Mouse (Mus musculus): ENCODE measurements at regions not wholly inside any gene's neighbourhood (a gene's known extent, or its start where the extent isn't known, plus 50 kb on each side); places are given as distances from the start of the nearest gene placed in this dataset.

DNA sequence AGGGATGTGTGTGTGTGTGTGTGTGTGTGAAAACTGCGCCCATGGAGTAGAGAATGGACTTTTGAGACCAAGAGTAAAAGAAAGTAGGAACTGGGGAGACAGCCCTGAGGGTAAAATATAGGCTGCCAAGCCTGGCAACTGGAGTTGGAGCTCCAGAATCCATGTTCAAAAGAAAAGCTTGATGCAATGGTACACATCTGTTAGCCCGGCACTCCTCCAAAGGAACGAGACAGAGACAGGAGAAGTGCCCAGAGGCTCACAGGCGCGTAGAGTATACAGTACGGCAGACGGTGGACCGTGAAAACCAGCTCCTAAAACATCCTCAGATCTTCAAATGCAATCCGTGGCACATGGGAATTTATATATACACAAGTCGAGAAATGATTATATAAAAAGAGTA is 116.4 kb downstream of the Zfp281 start:
- Histone ChIP-seq H3K36me3 (ENCODE audit: control insufficient read depth, insufficient read depth) (no peaks in the 10 kb centered on the region), H3K4me3 (ENCODE audit: low read depth, low read length) (no peak overlapping the region), H3K4me2 (replicated peaks; ENCODE audit: low read depth) (no peak overlapping the region), H3K27ac (ENCODE audit: low read depth, low read length) (no peak overlapping the region), H3K9ac (ENCODE audit: low read depth, low read length) (no peak overlapping the region), H3K4me1 (replicated peaks; ENCODE audit: control insufficient read depth, insufficient read depth, low read length) (no peaks in the 10 kb centered on the region), H3K9me3 (ENCODE audit: control insufficient read depth) (no peaks in the 10 kb centered on the region), H3K27me3 (replicated peaks; ENCODE audit: control insufficient read depth, insufficient read depth, low read length) (no peaks in the 10 kb centered on the region)
- TF ChIP-seq CTCF (IDR thresholded peaks at IDR 0.05; ENCODE audit: low read depth), result no peak
- WGBS, result 87% methylated on average over 10 of the region's 10 CpGs
- ATAC-seq, result no peak

DNA sequence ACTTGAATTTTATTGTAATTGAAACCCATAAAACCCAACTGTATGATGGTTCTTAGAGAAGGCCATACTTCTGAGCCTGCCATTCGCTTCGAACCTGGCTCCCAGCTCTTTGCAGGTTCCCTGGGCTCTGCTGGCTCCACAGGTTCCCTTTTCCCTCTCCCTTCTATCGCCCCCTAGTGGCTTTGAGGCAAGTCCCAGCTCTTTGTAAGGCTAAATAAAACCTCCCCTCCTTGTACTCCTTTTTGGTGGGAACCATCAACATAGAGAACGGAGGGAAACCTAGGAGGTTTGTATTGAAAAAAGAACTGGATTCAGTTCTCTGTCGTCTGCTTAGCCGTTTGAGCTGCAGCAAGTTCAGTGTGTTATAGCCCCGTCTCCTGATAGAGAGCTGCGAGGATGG is 124.5 kb downstream of the Zfp281 start:
- no peak for ATAC-seq
- Histone ChIP-seq H3K27ac (ENCODE audit: low read depth, low read length) (no peak overlapping the region), H3K27me3 (replicated peaks; ENCODE audit: control insufficient read depth, insufficient read depth, low read length) (no peaks in the 10 kb centered on the region), H3K9me3 (ENCODE audit: control insufficient read depth) (no peaks in the 10 kb centered on the region), H3K4me2 (replicated peaks; ENCODE audit: low read depth) (no peak overlapping the region), H3K4me3 (ENCODE audit: low read depth, low read length) (no peak overlapping the region), H3K4me1 (replicated peaks; ENCODE audit: control insufficient read depth, insufficient read depth, low read length) (no peaks in the 10 kb centered on the region), H3K36me3 (ENCODE audit: control insufficient read depth, insufficient read depth) (no peaks in the 10 kb centered on the region), H3K9ac (ENCODE audit: low read depth, low read length) (no peak overlapping the region)
- peak; percentile 79 for TF ChIP-seq CTCF (IDR thresholded peaks at IDR 0.05; ENCODE audit: low read depth)
- 64% methylated on average over 8 of the region's 8 CpGs for WGBS

DNA sequence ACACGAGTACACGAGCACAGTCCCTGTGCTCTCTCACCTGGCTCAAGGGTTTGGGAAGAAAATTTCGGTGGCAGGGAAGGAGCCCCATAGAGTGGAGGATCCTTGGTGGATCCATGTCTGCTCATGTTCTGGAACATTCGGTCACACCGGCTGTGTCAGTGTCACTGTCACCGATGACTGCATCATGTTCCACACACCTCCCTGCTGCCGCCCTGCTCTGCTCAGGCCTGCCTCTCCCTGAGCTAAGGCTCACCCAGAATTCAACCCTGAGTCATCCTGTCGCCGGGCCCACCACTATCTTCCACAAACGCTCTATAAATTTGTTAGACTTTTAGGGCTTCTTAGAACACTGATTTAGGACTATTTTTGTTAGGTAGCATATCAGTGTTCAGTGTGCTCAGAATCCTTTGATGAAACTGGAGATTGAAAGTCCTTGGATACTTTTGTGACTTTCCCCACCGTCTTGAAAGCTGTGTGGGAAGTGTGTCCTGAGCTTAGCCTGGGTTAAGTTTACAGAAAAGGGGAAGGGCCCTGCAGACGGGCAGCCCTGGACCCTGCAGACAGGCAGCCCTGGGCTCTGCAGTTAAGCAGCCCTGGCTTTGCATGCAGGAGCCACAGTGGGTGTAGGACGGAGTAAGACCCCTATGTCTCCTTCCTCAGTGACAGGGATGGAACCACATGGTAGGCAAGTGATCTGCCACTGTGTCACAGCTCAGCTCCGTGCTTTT is 126.9 kb downstream of the Zfp281 start:
- Histone ChIP-seq H3K36me3 (ENCODE audit: control insufficient read depth, insufficient read depth) (no peaks in the 10 kb centered on the region), H3K4me2 (replicated peaks; ENCODE audit: low read depth) (no peak overlapping the region), H3K27me3 (replicated peaks; ENCODE audit: control insufficient read depth, insufficient read depth, low read length) (no peaks in the 10 kb centered on the region), H3K4me3 (ENCODE audit: low read depth, low read length) (no peak overlapping the region), H3K9me3 (ENCODE audit: control insufficient read depth) (no peaks in the 10 kb centered on the region), H3K4me1 (replicated peaks; ENCODE audit: control insufficient read depth, insufficient read depth, low read length) (no peaks in the 10 kb centered on the region), H3K27ac (ENCODE audit: low read depth, low read length) (no peak overlapping the region), H3K9ac (ENCODE audit: low read depth, low read length) (no peak overlapping the region)
- no peak for TF ChIP-seq CTCF (IDR thresholded peaks at IDR 0.05; ENCODE audit: low read depth)
- no peak for ATAC-seq
- WGBS, result 65% methylated on average over 14 of the region's 14 CpGs

DNA sequence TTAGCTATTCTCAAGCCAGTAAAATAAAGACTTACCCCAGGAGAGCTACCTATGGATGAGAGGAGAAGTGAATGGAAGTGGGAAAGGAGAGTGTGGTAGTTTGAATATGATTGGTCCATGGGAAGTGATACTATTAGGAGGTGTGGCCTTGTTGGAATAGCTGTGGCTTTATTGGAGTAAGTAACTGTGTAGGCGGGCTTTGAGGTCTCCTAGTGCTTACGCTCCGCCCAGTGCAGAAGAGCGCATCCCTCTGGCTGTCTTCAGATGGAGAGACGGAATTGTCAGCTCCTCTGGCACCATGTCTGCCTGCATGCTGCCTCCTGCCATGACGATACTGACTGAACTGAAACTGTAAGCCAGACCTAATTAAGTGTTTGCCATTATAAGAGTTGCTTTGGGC is 129.6 kb downstream of the Zfp281 start:
- no peaks in the 10 kb centered on the region for H3K36me3 ChIP-seq (ENCODE audit: control insufficient read depth, insufficient read depth)
- H3K27ac ChIP-seq (ENCODE audit: low read depth, low read length), result no peak overlapping the region
- no peaks in the 10 kb centered on the region for H3K4me1 ChIP-seq (replicated peaks; ENCODE audit: control insufficient read depth, insufficient read depth, low read length)
- no peak overlapping the region for H3K9ac ChIP-seq (ENCODE audit: low read depth, low read length)
- no peaks in the 10 kb centered on the region for H3K9me3 ChIP-seq (ENCODE audit: control insufficient read depth)
- WGBS, result 94% methylated on average over 6 of the region's 6 CpGs
- no peak for TF ChIP-seq CTCF (IDR thresholded peaks at IDR 0.05; ENCODE audit: low read depth)
- H3K4me2 ChIP-seq (replicated peaks; ENCODE audit: low read depth), result no peak overlapping the region
- ATAC-seq, result no peak
- H3K27me3 ChIP-seq (replicated peaks; ENCODE audit: control insufficient read depth, insufficient read depth, low read length), result no peaks in the 10 kb centered on the region
- H3K4me3 ChIP-seq (ENCODE audit: low read depth, low read length), result no peak overlapping the region

DNA sequence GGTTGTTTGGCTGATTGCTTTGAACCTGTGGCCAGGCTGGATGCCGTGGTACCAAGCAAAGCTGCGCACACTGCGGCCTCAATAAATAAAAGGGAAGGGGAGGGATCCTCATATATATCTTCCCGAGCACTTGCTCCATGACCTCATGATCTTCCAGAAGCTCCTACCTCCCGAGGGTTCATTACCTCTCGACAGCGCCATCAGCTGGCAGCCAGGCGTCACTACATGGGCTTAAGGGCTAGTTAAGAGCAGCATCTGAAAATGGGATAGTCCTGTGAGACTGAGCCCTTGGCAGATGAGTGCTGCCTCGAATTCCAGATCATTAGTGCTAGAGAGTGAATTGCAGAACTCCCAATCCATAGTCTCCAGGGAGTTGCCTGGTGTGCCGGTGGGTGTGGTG is 134.0 kb downstream of the Zfp281 start:
- no peak overlapping the region for H3K4me2 ChIP-seq (replicated peaks; ENCODE audit: low read depth)
- no peaks in the 10 kb centered on the region for H3K36me3 ChIP-seq (ENCODE audit: control insufficient read depth, insufficient read depth)
- TF ChIP-seq CTCF (IDR thresholded peaks at IDR 0.05; ENCODE audit: low read depth), result peak; percentile 34
- no peak overlapping the region for H3K9ac ChIP-seq (ENCODE audit: low read depth, low read length)
- H3K27me3 ChIP-seq (replicated peaks; ENCODE audit: control insufficient read depth, insufficient read depth, low read length), result no peaks in the 10 kb centered on the region
- H3K4me1 ChIP-seq (replicated peaks; ENCODE audit: control insufficient read depth, insufficient read depth, low read length), result no peaks in the 10 kb centered on the region
- ATAC-seq, result no peak
- H3K9me3 ChIP-seq (ENCODE audit: control insufficient read depth), result no peaks in the 10 kb centered on the region
- no peak overlapping the region for H3K27ac ChIP-seq (ENCODE audit: low read depth, low read length)
- no peak overlapping the region for H3K4me3 ChIP-seq (ENCODE audit: low read depth, low read length)
- WGBS, result 64% methylated on average over 10 of the region's 10 CpGs

DNA sequence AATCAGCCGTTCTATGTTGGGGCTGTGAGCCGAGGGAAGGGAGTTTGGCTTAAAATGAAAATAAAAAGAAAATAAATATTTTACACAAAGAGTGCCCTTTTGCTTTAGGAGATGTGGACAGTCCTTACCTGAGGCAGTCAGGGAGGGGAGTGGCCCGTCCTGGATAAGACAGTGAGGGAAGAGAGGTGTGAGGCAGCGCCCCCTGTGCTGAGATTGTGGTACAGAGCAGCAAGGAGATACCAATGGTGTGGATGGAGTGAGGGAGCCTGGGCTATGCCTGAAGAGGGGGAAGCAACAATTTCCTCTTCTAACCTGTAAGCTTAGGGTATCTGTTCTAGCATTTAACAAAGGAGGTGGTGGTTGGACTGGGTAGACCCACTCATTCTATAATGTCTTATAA is 134.5 kb downstream of the Zfp281 start:
- H3K4me1 ChIP-seq (replicated peaks; ENCODE audit: control insufficient read depth, insufficient read depth, low read length), result no peaks in the 10 kb centered on the region
- no peak overlapping the region for H3K4me3 ChIP-seq (ENCODE audit: low read depth, low read length)
- no peak for ATAC-seq
- no peak overlapping the region for H3K27ac ChIP-seq (ENCODE audit: low read depth, low read length)
- no peak overlapping the region for H3K4me2 ChIP-seq (replicated peaks; ENCODE audit: low read depth)
- no peak overlapping the region for H3K9ac ChIP-seq (ENCODE audit: low read depth, low read length)
- no peak for TF ChIP-seq CTCF (IDR thresholded peaks at IDR 0.05; ENCODE audit: low read depth)
- no peaks in the 10 kb centered on the region for H3K9me3 ChIP-seq (ENCODE audit: control insufficient read depth)
- H3K36me3 ChIP-seq (ENCODE audit: control insufficient read depth, insufficient read depth), result no peaks in the 10 kb centered on the region
- H3K27me3 ChIP-seq (replicated peaks; ENCODE audit: control insufficient read depth, insufficient read depth, low read length), result no peaks in the 10 kb centered on the region
- WGBS, result 67% methylated on average over 4 of the region's 4 CpGs

DNA sequence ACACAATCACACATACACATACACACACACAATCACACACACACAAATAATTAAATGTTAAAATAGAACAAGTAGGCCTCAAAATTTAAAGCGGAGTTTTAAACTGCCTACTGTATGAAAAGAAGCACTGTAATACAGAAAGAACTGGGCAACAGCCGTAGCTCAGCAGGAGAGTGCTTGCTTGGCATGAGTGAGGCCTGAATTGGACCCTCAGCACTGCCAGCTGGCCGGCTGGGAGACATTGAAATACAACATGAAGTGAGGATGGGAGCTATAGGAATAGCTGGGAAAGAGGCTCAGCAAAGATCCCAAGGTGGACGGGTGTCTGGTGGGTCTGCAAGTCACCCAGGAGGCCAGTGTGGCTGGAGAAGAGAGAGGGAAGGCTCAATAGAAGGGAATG is 136.8 kb downstream of the Zfp281 start:
- Histone ChIP-seq H3K27me3 (replicated peaks; ENCODE audit: control insufficient read depth, insufficient read depth, low read length) (no peaks in the 10 kb centered on the region), H3K9ac (ENCODE audit: low read depth, low read length) (no peak overlapping the region), H3K9me3 (ENCODE audit: control insufficient read depth) (no peaks in the 10 kb centered on the region), H3K4me2 (replicated peaks; ENCODE audit: low read depth) (no peak overlapping the region), H3K4me3 (ENCODE audit: low read depth, low read length) (no peak overlapping the region), H3K27ac (ENCODE audit: low read depth, low read length) (no peak overlapping the region), H3K4me1 (replicated peaks; ENCODE audit: control insufficient read depth, insufficient read depth, low read length) (no peaks in the 10 kb centered on the region), H3K36me3 (ENCODE audit: control insufficient read depth, insufficient read depth) (no peaks in the 10 kb centered on the region)
- ATAC-seq, result no peak
- TF ChIP-seq CTCF (IDR thresholded peaks at IDR 0.05; ENCODE audit: low read depth), result no peak
- WGBS, result 90% methylated on average over 4 of the region's 4 CpGs

Measured in intestine, postnatal 0 days (tissue).